22 mouse cellular contexts compared by ENCODE assay signal in the genomic region with DNA sequence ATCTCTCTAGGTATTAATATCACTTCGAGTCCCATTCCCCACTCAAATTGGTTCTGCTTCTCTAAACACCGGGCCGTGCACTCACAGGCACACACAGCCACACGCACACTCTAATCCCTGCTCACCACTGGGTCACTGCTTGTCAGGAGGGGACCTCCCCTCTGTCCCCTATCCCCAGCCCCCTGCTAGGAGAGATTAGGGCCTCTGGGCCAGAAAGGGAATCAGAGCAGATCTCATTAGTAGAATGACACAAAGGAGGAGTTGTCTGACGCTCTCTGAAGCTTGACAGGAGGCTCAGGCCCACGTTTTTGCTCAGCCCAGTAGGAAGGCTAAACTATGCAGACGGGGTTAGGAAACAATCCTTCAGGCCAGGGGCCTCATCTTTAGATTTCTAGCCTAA. TPM values are rescaled to one million over a fixed set of nuclear protein-coding genes. Genes with fewer than 3 reads are reported as not detected.
DNase-seq lines count a peak whose midpoint lies in the region; ATAC-seq and TF ChIP-seq lines count a peak whose summit lies in the region.
"Had no signal": no experiment of that assay in that cellular context is flagged by ENCODE, and none has a peak within 500 bp of the region (broad histone marks: within the 10 kb centered on the region; RNA-seq: fewer than 3 reads in every experiment).

No protein-coding gene starts in this region.

- H3K36me3 ChIP-seq in forebrain, embryonic 11.5 days (ENCODE audit: control insufficient read depth, insufficient read depth, low read length), result no peaks in the 10 kb centered on the region
- H3K36me3 ChIP-seq in forebrain, postnatal 0 days (ENCODE audit: insufficient read depth), result no peaks in the 10 kb centered on the region
- H3K36me3 ChIP-seq in midbrain, embryonic 10.5 days, result no peaks in the 10 kb centered on the region
- no peaks in the 10 kb centered on the region for H3K36me3 ChIP-seq in midbrain, postnatal 0 days (ENCODE audit: insufficient read depth, low read length)
- H3K36me3 ChIP-seq in midbrain, embryonic 12.5 days, result no peaks in the 10 kb centered on the region
- H3K36me3 ChIP-seq: heart, embryonic 15.5 days; limb, embryonic 13.5 days; liver, embryonic 15.5 days had no signal

- no peak overlapping the region for H3K27ac ChIP-seq in forebrain, embryonic 11.5 days (ENCODE audit: low read depth, low read length)
- H3K27ac ChIP-seq in forebrain, postnatal 0 days (ENCODE audit: low read depth, low read length), result no peak overlapping the region
- H3K27ac ChIP-seq in midbrain, embryonic 10.5 days (replicated peaks), result peak overlapping the region; percentile 74
- H3K27ac ChIP-seq in midbrain, postnatal 0 days (ENCODE audit: low read depth, low read length), result no peak overlapping the region
- H3K27ac ChIP-seq in midbrain, embryonic 12.5 days (replicated peaks), result peak overlapping the region; percentile 43
- H3K27ac ChIP-seq: heart, embryonic 15.5 days; limb, embryonic 13.5 days; liver, embryonic 15.5 days had no signal

- H3K9ac ChIP-seq in forebrain, embryonic 11.5 days (ENCODE audit: low read length), result no peak overlapping the region
- no peak overlapping the region for H3K9ac ChIP-seq in forebrain, postnatal 0 days
- no peak overlapping the region for H3K9ac ChIP-seq in midbrain, postnatal 0 days (replicated peaks; ENCODE audit: low read length, poor library complexity, severe bottlenecking)
- no peak overlapping the region for H3K9ac ChIP-seq in midbrain, embryonic 12.5 days (replicated peaks)
- H3K9ac ChIP-seq: heart, embryonic 15.5 days; limb, embryonic 13.5 days; liver, embryonic 15.5 days had no signal

- no peaks in the 10 kb centered on the region for H3K27me3 ChIP-seq in forebrain, embryonic 11.5 days (ENCODE audit: control insufficient read depth, insufficient read depth, low read length)
- no peaks in the 10 kb centered on the region for H3K27me3 ChIP-seq in forebrain, postnatal 0 days (ENCODE audit: insufficient read depth, low read length)
- no peaks in the 10 kb centered on the region for H3K27me3 ChIP-seq in midbrain, embryonic 10.5 days (ENCODE audit: low read depth, poor library complexity, severe bottlenecking)
- no peaks in the 10 kb centered on the region for H3K27me3 ChIP-seq in midbrain, postnatal 0 days (ENCODE audit: insufficient read depth, low read length)
- no peaks in the 10 kb centered on the region for H3K27me3 ChIP-seq in midbrain, embryonic 12.5 days
- H3K27me3 ChIP-seq: heart, embryonic 15.5 days; limb, embryonic 13.5 days; liver, embryonic 15.5 days had no signal

- TF ChIP-seq CTCF in forebrain, postnatal 0 days (IDR thresholded peaks at IDR 0.05; ENCODE audit: low read depth), result no peak
- no peak for TF ChIP-seq CTCF in midbrain, postnatal 0 days (IDR thresholded peaks at IDR 0.05)

- no peak overlapping the region for H3K4me2 ChIP-seq in forebrain, embryonic 11.5 days (ENCODE audit: low read depth, low read length, severe bottlenecking)
- H3K4me2 ChIP-seq in forebrain, postnatal 0 days (ENCODE audit: low read depth), result no peak overlapping the region
- no peak overlapping the region for H3K4me2 ChIP-seq in midbrain, postnatal 0 days (ENCODE audit: low read depth, low read length, poor library complexity, severe bottlenecking)
- 0 out of 2 replicates have a peak overlapping the region, but pooled peaks have one; percentile 21 for H3K4me2 ChIP-seq in midbrain, embryonic 12.5 days (replicated peaks)
- H3K4me2 ChIP-seq: heart, embryonic 15.5 days; limb, embryonic 13.5 days; liver, embryonic 15.5 days had no signal

- 1% methylated on average over 7 of the region's 7 CpGs for WGBS in forebrain, embryonic 11.5 days
- WGBS in forebrain, postnatal 0 days, result 4% methylated on average over 7 of the region's 7 CpGs
- 2% methylated on average over 7 of the region's 7 CpGs for WGBS in midbrain, embryonic 10.5 days
- 3% methylated on average over 7 of the region's 7 CpGs for WGBS in midbrain, postnatal 0 days
- WGBS in midbrain, embryonic 12.5 days, result 3% methylated on average over 7 of the region's 7 CpGs

- ATAC-seq in forebrain, embryonic 11.5 days (replicated peaks; ENCODE audit: low FRiP score), result peak; percentile 77
- no peak for ATAC-seq in forebrain, postnatal 0 days
- no peak; the same call in 1 of the 2 replicates for ATAC-seq in midbrain, postnatal 0 days (ENCODE audit: low FRiP score)
- peak; percentile 91 for ATAC-seq in midbrain, embryonic 12.5 days (ENCODE audit: low FRiP score, low read depth)

- no peaks in the 10 kb centered on the region for H3K9me3 ChIP-seq in forebrain, embryonic 11.5 days (ENCODE audit: control insufficient read depth, low read length)
- H3K9me3 ChIP-seq in forebrain, postnatal 0 days (ENCODE audit: low read length), result no peaks in the 10 kb centered on the region
- H3K9me3 ChIP-seq in midbrain, embryonic 10.5 days (replicated peaks), result no peaks in the 10 kb centered on the region
- no peaks in the 10 kb centered on the region for H3K9me3 ChIP-seq in midbrain, postnatal 0 days (ENCODE audit: low read length)
- H3K9me3 ChIP-seq in midbrain, embryonic 12.5 days, result no peaks in the 10 kb centered on the region
- H3K9me3 ChIP-seq: heart, embryonic 15.5 days; limb, embryonic 13.5 days; liver, embryonic 15.5 days had no signal

- no peaks in the 10 kb centered on the region for H3K4me1 ChIP-seq in forebrain, embryonic 11.5 days (replicated peaks; ENCODE audit: control insufficient read depth, insufficient read depth, low read length)
- no peaks in the 10 kb centered on the region for H3K4me1 ChIP-seq in forebrain, postnatal 0 days (ENCODE audit: insufficient read depth)
- H3K4me1 ChIP-seq in midbrain, embryonic 10.5 days, result peaks cover 30% of the 10 kb centered on the region
- no peaks in the 10 kb centered on the region for H3K4me1 ChIP-seq in midbrain, postnatal 0 days (ENCODE audit: insufficient read depth, low read length)
- H3K4me1 ChIP-seq in midbrain, embryonic 12.5 days, result peaks cover 7% of the 10 kb centered on the region; the same call in 1 of the 2 replicates
- H3K4me1 ChIP-seq: heart, embryonic 15.5 days; limb, embryonic 13.5 days; liver, embryonic 15.5 days had no signal

- DNase-seq in forebrain, embryonic 11.5 days (ENCODE audit: low spot score), result peak; percentile 52
- no peak for DNase-seq in forebrain, postnatal 0 days
- DNase-seq in midbrain, embryonic 10.5 days (ENCODE audit: low spot score), result peak; percentile 70
- no peak for DNase-seq in midbrain, postnatal 0 days (ENCODE audit: low spot score)
- no peak for DNase-seq in urinary bladder, adult 18-20 months (ENCODE audit: low spot score in 2 of 2)
- DNase-seq in cerebellum, postnatal 14 days, result no peak
- DNase-seq in layer of hippocampus, adult 9-10 months (ENCODE audit: low spot score), result no peak
- DNase-seq: adrenal gland, postnatal 36 days; cerebellum, postnatal 36 days; kidney, adult 2 months; lung, postnatal 10 days; spleen, adult 18-20 months; thymus, postnatal 25 days had no signal

- no peak overlapping the region for H3K4me3 ChIP-seq in forebrain, embryonic 11.5 days (ENCODE audit: low read depth, low read length)
- H3K4me3 ChIP-seq in forebrain, postnatal 0 days (ENCODE audit: low read depth, low read length), result no peak overlapping the region
- peak overlapping the region; percentile 18; the same call in 1 of the 2 replicates for H3K4me3 ChIP-seq in midbrain, embryonic 10.5 days
- no peak overlapping the region for H3K4me3 ChIP-seq in midbrain, postnatal 0 days (ENCODE audit: low read depth, low read length)
- no peak overlapping the region for H3K4me3 ChIP-seq in midbrain, embryonic 12.5 days
- H3K4me3 ChIP-seq: heart, embryonic 15.5 days; limb, embryonic 13.5 days; liver, embryonic 15.5 days had no signal

RNA-seq across cellular contexts. Expression of a gene that starts 1.0 kb away (rescaled TPM):
- polyA plus RNA-seq in forebrain, embryonic 11.5 days (2014; fragmentation: Nextera tagmentation; extraction: Ambion mirVana), result not detected in 2 replicates
- not detected in 2 replicates for total RNA-seq in forebrain, postnatal 0 days (2014; rRNA removed)
- polyA plus RNA-seq in forebrain, postnatal 0 days (2015; fragmentation: Nextera tagmentation; extraction: Ambion mirVana), result not detected in 2 replicates
- not detected in 2 replicates for polyA plus RNA-seq in midbrain, embryonic 10.5 days (2016; fragmentation: Nextera tagmentation; extraction: Ambion mirVana)
- total RNA-seq in midbrain, postnatal 0 days (2014; rRNA removed), result not detected in 2 replicates
- not detected in 2 replicates for polyA plus RNA-seq in midbrain, postnatal 0 days (2015; fragmentation: Nextera tagmentation; extraction: Ambion mirVana)
- polyA plus RNA-seq in midbrain, embryonic 12.5 days (2016; fragmentation: Nextera tagmentation; extraction: Ambion mirVana), result 0.51 and 0.73 TPM in 2 replicates
- total RNA-seq: adrenal gland, postnatal 36 days; granulocyte monocyte progenitor cell, adult 5-6 weeks; megakaryocyte-erythroid progenitor cell, adult 5-6 weeks had no signal
- polyA plus RNA-seq: heart, embryonic 15.5 days; kidney, adult 2 months; limb, embryonic 13.5 days; liver, embryonic 15.5 days; stomach, embryonic 16.5 days had no signal

RNA-seq across cellular contexts. Expression of a gene that starts 1.6 kb away (rescaled TPM):
- not detected in 2 replicates for polyA plus RNA-seq in forebrain, embryonic 11.5 days (2014; fragmentation: Nextera tagmentation; extraction: Ambion mirVana)
- 1.2 and 1.9 TPM in 2 replicates for total RNA-seq in forebrain, postnatal 0 days (2014; rRNA removed)
- 0.05 and 0.25 TPM in 2 replicates for polyA plus RNA-seq in forebrain, postnatal 0 days (2015; fragmentation: Nextera tagmentation; extraction: Ambion mirVana)
- polyA plus RNA-seq in midbrain, embryonic 10.5 days (2016; fragmentation: Nextera tagmentation; extraction: Ambion mirVana), result 0.15 and 0.53 TPM in 2 replicates
- total RNA-seq in midbrain, postnatal 0 days (2014; rRNA removed), result 0.24 TPM in 1 of 2 replicates, not detected in the other
- 0.22 TPM in 1 of 2 replicates, not detected in the other for polyA plus RNA-seq in midbrain, postnatal 0 days (2015; fragmentation: Nextera tagmentation; extraction: Ambion mirVana)
- polyA plus RNA-seq in midbrain, embryonic 12.5 days (2016; fragmentation: Nextera tagmentation; extraction: Ambion mirVana), result 0.58 and 0.94 TPM in 2 replicates
- total RNA-seq: adrenal gland, postnatal 36 days; CH12.LX; granulocyte monocyte progenitor cell, adult 5-6 weeks; megakaryocyte-erythroid progenitor cell, adult 5-6 weeks had no signal
- polyA plus RNA-seq: heart, embryonic 15.5 days; kidney, adult 2 months; limb, embryonic 13.5 days; liver, embryonic 15.5 days; neural tube, embryonic 11.5 days; stomach, embryonic 16.5 days had no signal

RNA-seq across cellular contexts. Expression of a gene that starts 40.8 kb away (rescaled TPM):
- polyA plus RNA-seq in forebrain, embryonic 11.5 days (2014; fragmentation: Nextera tagmentation; extraction: Ambion mirVana), result 944 and 965 TPM in 2 replicates
- 813 and 1,238 TPM in 2 replicates for total RNA-seq in forebrain, postnatal 0 days (2014; rRNA removed)
- polyA plus RNA-seq in forebrain, postnatal 0 days (2015; fragmentation: Nextera tagmentation; extraction: Ambion mirVana), result 2,478 and 2,732 TPM in 2 replicates
- polyA plus RNA-seq in midbrain, embryonic 10.5 days (2016; fragmentation: Nextera tagmentation; extraction: Ambion mirVana), result 864 and 990 TPM in 2 replicates
- total RNA-seq in midbrain, postnatal 0 days (2014; rRNA removed), result 718 and 730 TPM in 2 replicates
- 2,106 and 2,315 TPM in 2 replicates for polyA plus RNA-seq in midbrain, postnatal 0 days (2015; fragmentation: Nextera tagmentation; extraction: Ambion mirVana)
- polyA plus RNA-seq in midbrain, embryonic 12.5 days (2016; fragmentation: Nextera tagmentation; extraction: Ambion mirVana), result 1,059 and 1,095 TPM in 2 replicates

RNA-seq across cellular contexts. Expression of a gene that starts 41.9 kb away (rescaled TPM):
- polyA plus RNA-seq in forebrain, embryonic 11.5 days (2014; fragmentation: Nextera tagmentation; extraction: Ambion mirVana), result not detected in 2 replicates
- total RNA-seq in forebrain, postnatal 0 days (2014; rRNA removed), result not detected in 2 replicates
- polyA plus RNA-seq in forebrain, postnatal 0 days (2015; fragmentation: Nextera tagmentation; extraction: Ambion mirVana), result not detected in 2 replicates
- polyA plus RNA-seq in midbrain, embryonic 10.5 days (2016; fragmentation: Nextera tagmentation; extraction: Ambion mirVana), result not detected in 2 replicates
- not detected in 2 replicates for total RNA-seq in midbrain, postnatal 0 days (2014; rRNA removed)
- polyA plus RNA-seq in midbrain, postnatal 0 days (2015; fragmentation: Nextera tagmentation; extraction: Ambion mirVana), result not detected in 2 replicates
- polyA plus RNA-seq in midbrain, embryonic 12.5 days (2016; fragmentation: Nextera tagmentation; extraction: Ambion mirVana), result not detected in 2 replicates
- total RNA-seq: adrenal gland, postnatal 36 days; CH12.LX; granulocyte monocyte progenitor cell, adult 5-6 weeks; megakaryocyte-erythroid progenitor cell, adult 5-6 weeks had no signal
- polyA plus RNA-seq: heart, embryonic 15.5 days; kidney, adult 2 months; limb, embryonic 13.5 days; liver, embryonic 15.5 days; neural tube, embryonic 11.5 days; stomach, embryonic 16.5 days had no signal

Comparison
In these comparisons a context has a peak if more than half of its experiments do, and no peak if none do; other contexts are left out.
1. ATAC-seq: peak in forebrain, embryonic 11.5 days (single experiment) and midbrain, embryonic 12.5 days (single experiment); none in forebrain, postnatal 0 days (single experiment) and midbrain, postnatal 0 days (single experiment).
2. DNase-seq: peak in forebrain, embryonic 11.5 days (single experiment) and midbrain, embryonic 10.5 days (single experiment); none in forebrain, postnatal 0 days (single experiment), midbrain, postnatal 0 days (single experiment), urinary bladder, adult 18-20 months (0 of 2), cerebellum, postnatal 14 days (0 of 2) and layer of hippocampus, adult 9-10 months (single experiment).
3. H3K27ac ChIP-seq: peak in midbrain, embryonic 10.5 days (single experiment) and midbrain, embryonic 12.5 days (single experiment); none in forebrain, embryonic 11.5 days (single experiment), forebrain, postnatal 0 days (single experiment) and midbrain, postnatal 0 days (single experiment).